Mouse (Mus musculus) urinary bladder, postnatal 14 days (tissue): ENCODE results near the gene Prr14.

Experiments used
- DNase-seq: peaks from one replicate; pipeline ENCODE4 v3.0.0; 2021; ENCODE audit warnings: low spot score

Prr14 gene

GRCm38 (mm10) chr7:127512231-127513015 is 53.0 kb downstream of the Prr14 start:
- peak; percentile 92 for DNase-seq

- DNase-seq = no peak
Observed at GRCm38 (mm10) chr7:127513016-127513390, 53.6 kb downstream of the Prr14 start.

GRCm38 (mm10) chr7:127513781-127514180 is 54.4 kb downstream of the Prr14 start:
- DNase-seq = no peak

- no peak for DNase-seq
Observed at GRCm38 (mm10) chr7:127515846-127516245, 56.4 kb downstream of the Prr14 start.

GRCm38 (mm10) chr7:127516344-127516743 is 56.9 kb downstream of the Prr14 start:
- DNase-seq = no peak

- no peak for DNase-seq
Observed at GRCm38 (mm10) chr7:127519284-127519683, 59.9 kb downstream of the Prr14 start, which contains the start of gene Gm42715. Gm42715 (plus strand) TSS chr7:127519584.
